Mouse (Mus musculus) stomach, postnatal 0 days (tissue): ENCODE measurements around the gene Tmem254a.
"Not testable (repeated sequence)": the region's sequence is repeated elsewhere in the genome, so short reads cannot be mapped to it uniquely, and the experiment has no call there.

ENCODE experiments used
- CTCF ChIP-seq: IDR thresholded peaks from 2 replicates; pipeline ENCODE4 v1.5.1; 2016; ENCODE audit warnings: antibody characterized with exemption, low read depth, mild to moderate bottlenecking, moderate library complexity
- EP300 ChIP-seq: optimal IDR thresholded peaks from 2 replicates; pipeline ENCODE3; 2016; ENCODE audit warnings: antibody characterized with exemption

DNA sequence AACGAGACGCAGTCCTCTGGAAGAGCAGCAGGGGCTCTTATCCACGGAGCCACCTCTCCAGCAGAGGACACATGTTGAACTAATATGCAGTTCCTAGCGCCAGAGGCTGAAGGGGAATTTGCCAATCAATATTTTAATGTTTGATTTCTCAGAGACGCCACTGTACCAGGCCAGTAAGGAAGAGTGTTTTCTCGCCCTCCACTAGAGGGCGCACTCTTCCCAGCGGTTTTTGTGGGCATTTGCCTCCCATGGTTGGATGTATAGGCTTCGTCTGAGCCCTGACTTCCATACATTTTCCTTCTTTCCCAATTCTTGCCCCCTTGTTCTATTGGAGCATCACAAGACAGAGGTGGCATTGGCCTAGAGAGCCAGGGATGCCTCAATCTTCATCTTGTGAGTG is 20.2 kb downstream of the Tmem254a start:
- TF ChIP-seq EP300, CTCF: not testable (repeated sequence)
